In the genomic region with DNA sequence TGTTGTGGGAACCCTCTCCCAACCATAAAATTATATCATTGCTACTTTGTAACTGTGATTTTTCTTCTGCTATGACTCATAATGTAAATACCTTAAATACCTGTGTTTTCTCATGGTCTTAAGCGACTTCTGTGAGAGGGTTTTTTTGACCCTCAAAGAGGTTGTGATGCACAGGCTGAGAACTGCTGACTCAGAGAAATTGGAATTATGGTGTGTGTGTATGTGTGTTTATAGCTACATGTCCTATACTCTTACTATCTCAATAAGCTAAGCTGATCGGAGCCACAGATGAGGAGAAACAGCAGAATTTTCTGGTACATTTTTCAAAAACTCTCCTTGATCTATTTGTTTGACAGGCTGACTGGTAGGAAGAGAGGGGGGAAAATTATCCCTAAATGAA, we compare ENCODE assay signal across 17 mouse cellular contexts.
"Had no signal": no experiment of that assay in that cellular context is flagged by ENCODE, and none has a peak within 500 bp of the region (broad histone marks: within the 10 kb centered on the region; RNA-seq: fewer than 3 reads in every experiment).

No protein-coding gene starts in this region.

- ATAC-seq: liver, postnatal 0 days; lung, postnatal 0 days; midbrain, embryonic 15.5 days had no signal

- H3K9ac ChIP-seq: liver, postnatal 0 days; lung, embryonic 15.5 days; midbrain, embryonic 12.5 days; midbrain, embryonic 15.5 days; neural tube, embryonic 12.5 days; stomach, embryonic 15.5 days had no signal

- H3K9me3 ChIP-seq: lung, embryonic 15.5 days; megakaryocyte, embryonic 14.5 days; midbrain, embryonic 12.5 days; midbrain, embryonic 15.5 days; neural tube, embryonic 12.5 days; stomach, embryonic 15.5 days had no signal

- H3K4me3 ChIP-seq: lung, embryonic 15.5 days; megakaryocyte, embryonic 14.5 days; midbrain, embryonic 12.5 days; midbrain, embryonic 15.5 days; neural tube, embryonic 12.5 days; stomach, embryonic 15.5 days had no signal

- H3K27ac ChIP-seq: lung, embryonic 15.5 days; macrophage; midbrain, embryonic 12.5 days; midbrain, embryonic 15.5 days; neural tube, embryonic 12.5 days; stomach, embryonic 15.5 days; stomach, postnatal 0 days had no signal

- H3K27me3 ChIP-seq: midbrain, embryonic 15.5 days; stomach, embryonic 15.5 days had no signal

- H3K36me3 ChIP-seq: lung, embryonic 15.5 days; midbrain, embryonic 12.5 days; midbrain, embryonic 15.5 days; neural tube, embryonic 12.5 days; stomach, embryonic 15.5 days had no signal

- H3K4me2 ChIP-seq: lung, embryonic 15.5 days; midbrain, embryonic 12.5 days; midbrain, embryonic 15.5 days; neural tube, embryonic 12.5 days; stomach, embryonic 15.5 days had no signal

- DNase-seq: liver, postnatal 0 days; lung, adult 2 months; lung, postnatal 14 days; lung, postnatal 36 days; right cerebral cortex, postnatal 14 days; thymus, adult 2 months; thymus, postnatal 25 days; thymus, postnatal 4 days had no signal
